ENCODE assay signal across 8 mouse cellular contexts in the genomic region with DNA sequence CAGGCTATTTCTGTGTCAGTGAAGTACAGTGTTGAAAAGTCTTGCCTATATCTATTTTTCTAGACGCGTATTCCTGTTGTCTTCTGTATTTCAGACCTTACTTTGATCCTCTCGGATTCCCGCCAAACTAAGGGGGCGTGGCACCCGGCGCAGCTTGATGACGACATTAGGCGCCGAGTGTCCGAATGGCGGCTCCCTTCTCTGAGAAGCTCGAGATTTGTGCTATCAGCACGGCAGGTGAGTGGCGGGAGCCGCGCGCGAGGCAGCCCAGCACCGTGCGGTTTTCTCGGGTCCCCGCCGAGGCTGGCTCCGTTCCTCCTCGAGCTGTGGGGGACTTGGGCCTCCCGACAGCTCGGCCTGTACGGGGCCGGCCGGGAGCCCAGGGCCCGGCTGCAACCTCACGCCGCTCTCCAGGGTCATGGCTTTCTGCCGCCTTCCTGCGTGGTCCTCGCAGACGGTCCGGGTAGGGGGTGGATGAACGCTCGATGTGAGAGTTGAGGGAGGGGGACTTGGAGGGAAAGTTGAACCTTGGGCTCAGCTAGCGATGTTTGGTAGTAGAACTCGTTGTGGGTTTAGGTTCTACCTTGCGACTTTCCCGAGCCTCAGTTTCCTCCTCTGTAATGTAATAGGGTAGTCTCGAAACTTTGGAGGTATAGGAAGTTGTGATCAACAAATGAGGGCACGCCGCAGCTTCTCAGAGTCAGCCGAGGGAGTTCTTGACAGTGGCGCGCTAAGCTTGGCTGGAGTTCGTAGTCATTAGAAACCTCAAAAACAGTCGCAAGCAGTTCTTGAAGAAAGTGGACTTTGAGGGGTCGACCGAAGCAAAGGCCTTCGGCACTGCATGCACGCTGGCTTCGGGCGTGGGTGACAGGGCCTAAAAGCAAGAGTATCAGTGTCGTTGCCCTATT. TPM values are rescaled to one million over a fixed set of nuclear protein-coding genes. Genes with fewer than 3 reads are reported as not detected.
DNase-seq lines count a peak whose midpoint lies in the region; ATAC-seq and TF ChIP-seq lines count a peak whose summit lies in the region.

Gene Smpd4, plus strand, starts transcription at position 157 of the 908 bp plus-strand sequence.

- peak; percentile 81 for ATAC-seq in megakaryocyte, adult 5-6 weeks (ENCODE audit: poor library complexity, severe bottlenecking)

- no peak for TF ChIP-seq CTCF in left cerebral cortex, adult 2 months (IDR thresholded peaks at IDR 0.05)

- peak within 1 kb of the TSS; percentile 99 for H3K4me3 ChIP-seq in left cerebral cortex, adult 2 months

- peak; percentile 86 to 98 for DNase-seq in adrenal gland, adult (ENCODE audit: inconsistent age in 2 of 2, low spot score in 1 of 2)
- peak; percentile 96 for DNase-seq in embryo, embryonic 10 days (ENCODE audit: low spot score)
- peak; percentile 95 for DNase-seq in gastrocnemius, postnatal 10 days
- DNase-seq in hindlimb bud, embryonic 11.5 days (ENCODE audit: extremely low spot score, low read depth, low spot score) = peak; percentile 81
- peak; percentile 87 to 95 for DNase-seq in left cerebral cortex, adult 2 months (ENCODE audit: extremely low spot score in 1 of 2, low spot score in 2 of 2)
- peak; percentile 88 for DNase-seq in right cerebral cortex, adult 18-20 months
- peak; percentile 75 for DNase-seq in urinary bladder, postnatal 10 days (ENCODE audit: low spot score)

- intact Hi-C loops in left cerebral cortex, adult 2 months (cut with DNase I) = loop anchor here (2.0 to 5.0 kb wide), 2 partner anchors 61 to 212 kb away; partner anchors contain the start of genes Pi4ka and Snap29

- peak within 1 kb of the TSS; percentile 74 for H3K27ac ChIP-seq in left cerebral cortex, adult 2 months

RNA-seq across cellular contexts. Expression of gene Smpd4, which starts in this region (rescaled TPM):
- 10 to 100 TPM; 13.6 to 21.6 TPM for total RNA-seq in gastrocnemius, postnatal 10 days (2021)
- total RNA-seq in left cerebral cortex, adult 2 months (2021) = 10 to 100 TPM; 73.7 to 82.8 TPM
- total RNA-seq in megakaryocyte, adult 5-6 weeks (2015) = 35.2 and 35.7 TPM in 2 replicates
- total RNA-seq in megakaryocyte, adult 5-6 weeks (2017) = 27.0 and 31.0 TPM in 2 replicates

Comparison
In these comparisons a context has a peak if more than half of its experiments do, and no peak if none do; other contexts are left out.
1. Peak in every context shown above with its lines: DNase-seq, ATAC-seq, H3K4me3 ChIP-seq and H3K27ac ChIP-seq.